ENCODE assay signal across 10 mouse cellular contexts in genomic region chr10:69548771-69549170, GRCm38 (mm10).
"Had no signal": no experiment of that assay in that cellular context is flagged by ENCODE, and none has a peak within 500 bp of the region (broad histone marks: within the 10 kb centered on the region; RNA-seq: fewer than 3 reads in every experiment).

No protein-coding gene starts in this region.

- H3K9me3 ChIP-seq: hindbrain, embryonic 12.5 days; liver, embryonic 13.5 days; lung, embryonic 15.5 days; midbrain, embryonic 12.5 days had no signal

- H3K36me3 ChIP-seq: liver, embryonic 13.5 days; lung, embryonic 15.5 days; midbrain, embryonic 12.5 days had no signal

- DNase-seq: liver, embryonic 13.5 days; right cerebral cortex, postnatal 14 days; thymus, postnatal 36 days had no signal

- ATAC-seq: hindbrain, embryonic 16.5 days; inflammation-experienced regulatory T-cells, adult 6 months; midbrain, embryonic 16.5 days had no signal

- H3K4me3 ChIP-seq: hindbrain, embryonic 12.5 days; layer of hippocampus, adult 2 months; liver, embryonic 13.5 days; lung, embryonic 15.5 days; midbrain, embryonic 12.5 days had no signal

- H3K9ac ChIP-seq: hindbrain, embryonic 12.5 days; liver, embryonic 13.5 days; lung, embryonic 15.5 days; midbrain, embryonic 12.5 days had no signal

- H3K27me3 ChIP-seq: hindbrain, embryonic 12.5 days; liver, embryonic 13.5 days; lung, embryonic 15.5 days; midbrain, embryonic 12.5 days had no signal

- H3K4me2 ChIP-seq: hindbrain, embryonic 12.5 days; liver, embryonic 13.5 days; lung, embryonic 15.5 days; midbrain, embryonic 12.5 days had no signal

- H3K4me1 ChIP-seq: lung, embryonic 15.5 days had no signal

- H3K27ac ChIP-seq: hindbrain, embryonic 12.5 days; layer of hippocampus, adult 2 months; liver, embryonic 13.5 days; lung, embryonic 15.5 days; midbrain, embryonic 12.5 days had no signal
